Mouse (Mus musculus) ES-E14 (cell line): Measurements from ENCODE around the gene Ppp2r5e. TPM values are rescaled to one million over a fixed set of nuclear protein-coding genes. Genes with fewer than 3 reads are reported as not detected.

Experiments used
- DNase-seq: peaks from one replicate; pipeline ENCODE4 v3.0.0-alpha.2; 2013; ENCODE audit warnings: low read depth, low spot score
- H3K27ac ChIP-seq: 2 replicates; pipeline ENCODE4 v1.5.1; 2012; ENCODE audit warnings: low read depth, mild to moderate bottlenecking, low read length, moderate library complexity, mixed read lengths; ENCODE audit not compliant: poor library complexity, insufficient read depth, severe bottlenecking
- H3K36me3 ChIP-seq: 2 replicates; pipeline ENCODE4 v1.6.1; 2012; ENCODE audit warnings: mild to moderate bottlenecking, low read length, moderate library complexity, mixed read lengths; ENCODE audit not compliant: control insufficient read depth, poor library complexity, insufficient read depth, severe bottlenecking
- H3K4me1 ChIP-seq, 2 experiments: fragments of 150-350 bp in 1 of 2; sonication (generic) in 1 of 2; 2 replicates each; pipeline ENCODE4 v1.6.1; 2012; ENCODE audit warnings: low read length in 2 of 2, mild to moderate bottlenecking in 1 of 2, mixed read lengths in 1 of 2; ENCODE audit not compliant: control insufficient read depth in 2 of 2, insufficient read depth in 2 of 2, poor library complexity in 1 of 2
- H3K4me3 ChIP-seq, 2 experiments: fragments of 150-350 bp in 1 of 2; sonication (generic) in 1 of 2; 2 replicates each; pipeline ENCODE4 v1.5.1; 2012; ENCODE audit warnings: low read length in 2 of 2, low read depth in 1 of 2, mild to moderate bottlenecking in 1 of 2, mixed read lengths in 1 of 2; ENCODE audit not compliant: insufficient read depth in 1 of 2, poor library complexity in 1 of 2, severe bottlenecking in 1 of 2
- H3K9ac ChIP-seq: 2 replicates; pipeline ENCODE4 v1.6.1; 2012; ENCODE audit warnings: low read depth, mild to moderate bottlenecking, low read length, mixed read lengths; ENCODE audit not compliant: poor library complexity, insufficient read depth, severe bottlenecking
- H3K9me3 ChIP-seq: fragments of 150-350 bp; sonication (generic); 2 replicates; pipeline ENCODE4 v1.6.1; 2012; ENCODE audit warnings: low read depth, mild to moderate bottlenecking, low read length; ENCODE audit not compliant: control insufficient read depth, insufficient read depth
- CHD2 ChIP-seq: IDR thresholded peaks from 2 replicates; pipeline ENCODE4 v1.6.1; 2014; ENCODE audit warnings: mild to moderate bottlenecking, low read depth, low read length, inconsistent platforms
- HCFC1 ChIP-seq: IDR thresholded peaks from 2 replicates; pipeline ENCODE4 v1.6.1; 2012; ENCODE audit warnings: low read length, inconsistent platforms, borderline replicate concordance; ENCODE audit not compliant: insufficient read depth
- MAFK ChIP-seq: IDR thresholded peaks from 2 replicates; pipeline ENCODE4 v1.6.1; 2014; ENCODE audit warnings: mild to moderate bottlenecking, low read depth, low read length, inconsistent platforms; ENCODE audit not compliant: insufficient read depth
- ZC3H11A ChIP-seq: IDR thresholded peaks from 2 replicates; pipeline ENCODE4 v1.6.1; 2012; ENCODE audit warnings: low read depth, mild to moderate bottlenecking, inconsistent platforms, low read length, borderline replicate concordance
- ZNF384 ChIP-seq: IDR thresholded peaks from 2 replicates; pipeline ENCODE4 v1.6.1; 2012; ENCODE audit warnings: low read depth, low read length, inconsistent platforms
- in situ Hi-C, 2 experiments: fragments of 600-800 bp; cut with MboI; formaldehyde crosslinking; loops; one replicate each; pipeline ENCODE4 v1.15.1; 2025; ENCODE audit warnings: low sequenced_read_pairs in 2 of 2, inconsistent platforms in 1 of 2; ENCODE audit not compliant: unreplicated experiment in 2 of 2
- total RNA-seq: library from RNA; depleted of rRNA; stranded (reverse); fragments of 300-350 nt; gene quantifications from 2 replicates; pipeline ENCODE4 v1.2.3, GENCODE M21; 2012

Gene Ppp2r5e
- total RNA-seq, 1 experiment = 16.6 TPM

DNA sequence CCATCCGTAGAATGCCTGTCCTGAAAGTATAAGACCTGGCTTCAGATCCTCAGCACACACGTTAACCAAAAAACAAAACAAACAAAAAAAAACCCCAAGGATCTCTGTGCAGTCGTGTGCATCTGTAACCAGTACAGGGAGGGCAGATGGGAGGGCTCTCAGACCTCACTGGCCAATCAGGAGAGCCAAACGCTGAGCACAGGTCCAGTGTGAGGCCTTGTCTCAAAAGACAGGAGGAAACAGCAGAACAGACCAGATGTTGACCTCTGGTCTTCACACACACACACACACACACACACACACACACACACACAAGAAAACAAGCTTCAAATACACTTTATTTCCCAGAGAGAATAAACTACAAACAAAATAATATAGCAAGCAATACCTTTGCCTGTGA, 3.4 kb upstream of the Ppp2r5e start:
- Histone ChIP-seq H3K9ac (no peak overlapping the region), H3K4me1 (peaks cover 0 to 6% of the 10 kb centered on the region in 2 experiments; a peak in 1 of 4 replicates), H3K27ac (no peak overlapping the region), H3K36me3 (no peaks in the 10 kb centered on the region), H3K9me3 (no peaks in the 10 kb centered on the region), H3K4me3 (no peak overlapping the region)
- DNase-seq = peak; percentile 21
- in situ Hi-C loops = no loop called here
- no peak for TF ChIP-seq ZNF384
- TF ChIP-seq HCFC1 = no peak
- no peak for TF ChIP-seq CHD2

DNA sequence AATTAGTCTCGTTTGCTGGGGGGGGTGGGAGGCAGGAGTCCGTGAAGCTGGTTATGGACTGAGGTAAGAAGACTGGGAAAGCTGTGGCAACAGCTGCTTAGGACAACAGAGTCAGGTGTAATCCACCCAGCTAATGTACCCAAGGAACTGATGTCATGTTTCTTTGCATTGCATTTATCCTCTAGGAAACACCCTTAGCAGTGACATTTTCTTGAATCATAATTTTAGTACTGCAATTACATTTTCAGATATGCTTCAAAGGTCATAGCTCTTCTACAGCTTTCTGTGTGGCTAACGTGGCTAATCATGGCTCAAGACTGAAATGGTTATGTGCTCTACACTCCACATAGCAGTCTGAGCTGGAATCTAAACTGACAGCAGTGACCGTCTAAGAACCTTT, 2.9 kb upstream of the Ppp2r5e start:
- no peak for DNase-seq
- in situ Hi-C loops = no loop called here
- no peak for TF ChIP-seq CHD2
- TF ChIP-seq HCFC1 = no peak
- TF ChIP-seq ZNF384 = no peak
- no peak for TF ChIP-seq ZC3H11A
- TF ChIP-seq MAFK = no peak
- H3K4me1 ChIP-seq = peaks cover under 1 to 11% of the 10 kb centered on the region in 2 experiments; a peak in 2 of 4 replicates
- no peak overlapping the region for H3K9ac ChIP-seq
- no peaks in the 10 kb centered on the region for H3K9me3 ChIP-seq
- no peak overlapping the region for H3K4me3 ChIP-seq
- H3K36me3 ChIP-seq = no peaks in the 10 kb centered on the region
- H3K27ac ChIP-seq = no peak overlapping the region

DNA sequence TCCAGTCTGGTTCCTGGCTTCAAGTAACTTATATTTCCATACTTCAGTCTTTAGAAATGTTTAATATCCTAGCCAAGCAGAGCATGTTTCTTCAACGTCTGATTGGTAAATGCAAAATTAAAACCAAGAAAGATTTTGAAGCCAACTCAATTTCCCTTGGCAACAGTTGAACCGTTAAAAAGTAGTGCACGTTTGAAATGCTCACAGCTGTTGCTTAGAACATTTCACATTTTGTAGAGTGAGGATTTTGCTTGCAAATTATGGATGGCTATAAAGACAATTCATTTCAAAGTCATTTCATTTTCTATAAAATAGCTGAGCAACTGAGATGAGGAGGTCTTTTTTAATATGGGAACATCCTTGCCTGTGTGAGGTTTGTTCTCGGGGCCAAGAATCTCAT, 1.7 kb upstream of the Ppp2r5e start:
- in situ Hi-C loops = no loop called here
- TF ChIP-seq HCFC1 (no peak), ZNF384 (no peak), ZC3H11A (no peak), CHD2 (no peak)

DNA sequence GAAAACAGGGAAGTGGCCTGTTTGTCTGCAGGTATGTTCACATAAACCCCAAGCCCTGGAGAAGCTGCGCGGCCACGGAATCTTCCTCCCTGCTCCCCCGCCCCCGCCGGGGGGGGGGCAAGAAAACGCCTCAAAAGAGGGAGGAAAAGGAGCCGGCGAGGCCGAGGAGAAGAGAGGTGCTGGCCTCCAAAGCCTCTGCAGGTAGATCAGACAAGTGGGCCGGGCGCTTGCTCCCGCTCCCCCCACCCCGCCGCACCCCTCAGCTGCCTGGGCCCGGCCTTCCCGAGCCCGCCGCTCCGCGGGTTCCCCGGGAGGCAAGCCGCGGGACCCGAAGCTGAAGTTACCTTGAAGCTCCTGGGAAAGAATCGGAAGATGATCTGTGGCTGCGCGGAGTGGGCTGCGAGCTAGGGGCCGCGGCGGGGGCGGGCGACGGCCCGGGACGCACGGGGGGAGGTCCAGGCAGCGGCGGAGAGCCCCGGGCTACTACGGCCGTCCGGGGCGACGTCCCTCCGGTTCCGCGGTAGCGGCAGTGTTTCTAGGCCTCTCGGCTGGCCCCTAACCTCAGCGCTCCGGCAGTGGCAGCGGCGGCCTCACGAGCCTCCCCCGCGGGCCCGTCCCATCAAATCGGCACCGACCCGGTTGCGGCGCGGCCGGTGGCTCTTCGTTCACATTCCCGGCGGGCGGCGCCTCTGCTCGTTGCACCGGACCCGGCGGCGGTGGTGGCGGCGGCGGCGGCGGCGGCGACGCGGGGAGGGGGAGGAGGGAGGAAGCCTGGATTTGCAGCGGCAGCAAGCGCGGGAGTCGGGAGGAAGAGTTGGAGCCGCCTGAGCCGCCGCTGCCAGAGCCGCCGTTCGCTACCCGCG, 523 bp downstream of the Ppp2r5e start:
- no peak for DNase-seq
- peak overlapping the region; percentile 90 for H3K9ac ChIP-seq
- peak overlapping the region; percentile 71 for H3K27ac ChIP-seq
- H3K4me1 ChIP-seq = peaks cover 2 to 14% of the 10 kb centered on the region in 2 experiments; a peak in 2 of 4 replicates
- no peak for TF ChIP-seq ZNF384
- no peak for TF ChIP-seq CHD2
- no peak for TF ChIP-seq ZC3H11A
- TF ChIP-seq HCFC1 = no peak
- no peak for TF ChIP-seq MAFK
- H3K9me3 ChIP-seq = no peaks in the 10 kb centered on the region
- peaks cover 3% of the 10 kb centered on the region for H3K36me3 ChIP-seq
- in situ Hi-C loops = no loop called here
- H3K4me3 ChIP-seq = peak overlapping the region; percentile 92 to 99

More for the DNA sequence above, 1.7 kb upstream of the Ppp2r5e start:
- Histone ChIP-seq H3K4me3 (no peak overlapping the region), H3K36me3 (peaks cover 3% of the 10 kb centered on the region), H3K9me3 (no peaks in the 10 kb centered on the region), H3K9ac (no peak overlapping the region), H3K4me1 (peaks cover 2 to 14% of the 10 kb centered on the region in 2 experiments; a peak in 2 of 4 replicates), H3K27ac (no peak overlapping the region)
- DNase-seq = no peak

DNA sequence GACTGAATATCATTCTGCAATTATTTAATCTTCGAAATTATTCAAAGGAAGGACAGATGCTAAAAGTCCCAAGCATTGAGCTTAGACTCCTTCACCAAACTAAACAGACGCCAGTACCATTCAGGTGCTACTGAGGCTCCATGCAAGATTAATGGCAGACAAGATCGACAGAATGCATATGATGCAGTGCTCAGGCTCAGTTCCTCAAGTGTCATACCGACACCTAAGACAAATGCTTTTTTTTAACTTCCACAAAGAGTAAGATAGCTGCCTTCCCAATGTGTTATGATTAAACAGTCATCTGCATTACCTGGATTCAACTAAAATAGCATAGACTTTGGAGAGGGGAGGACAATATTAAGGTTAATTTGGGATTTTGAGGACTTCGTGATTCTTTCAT, 1.6 kb downstream of the Ppp2r5e start:
- Histone ChIP-seq H3K4me3 (peak overlapping the region in 1 of 2 experiments; percentile 92; a peak in 2 of 4 replicates), H3K27ac (no peak overlapping the region), H3K36me3 (peaks cover 3% of the 10 kb centered on the region), H3K4me1 (peaks cover 2 to 9% of the 10 kb centered on the region in 2 experiments; a peak in 2 of 4 replicates), H3K9ac (no peak overlapping the region), H3K9me3 (no peaks in the 10 kb centered on the region)
- no peak for DNase-seq
- in situ Hi-C loops = no loop called here
- TF ChIP-seq CHD2 = no peak
- no peak for TF ChIP-seq MAFK
- no peak for TF ChIP-seq HCFC1
- TF ChIP-seq ZNF384 = no peak
- TF ChIP-seq ZC3H11A = no peak
